Mouse (Mus musculus) limb, embryonic 15.5 days (tissue): ENCODE results near the gene L2hgdh. TPM values are rescaled to one million over a fixed set of nuclear protein-coding genes. Genes with fewer than 3 reads are reported as not detected.
"Not testable (repeated sequence)": the region's sequence is repeated elsewhere in the genome, so short reads cannot be mapped to it uniquely, and the experiment has no call there.

Source experiments
- ATAC-seq: fragments of 200-750 bp; cut with Nextera tagmentation; 2 replicates; pipeline ENCODE4 v1.8.0; 2017; ENCODE audit warnings: low read depth, moderate TSS enrichment; ENCODE audit not compliant: insufficient number of reproducible peaks, low FRiP score, low TSS enrichment
- H3K27ac ChIP-seq: fragments of 300-500 bp; sonication (generic); 2 replicates; pipeline ENCODE4 v1.5.1; 2015; ENCODE audit warnings: moderate library complexity, mild to moderate bottlenecking, inconsistent platforms
- H3K27me3 ChIP-seq: fragments of 300-500 bp; sonication (generic); 2 replicates; pipeline ENCODE4 v1.6.1; 2015; ENCODE audit warnings: inconsistent platforms
- H3K36me3 ChIP-seq: fragments of 300-500 bp; sonication (generic); 2 replicates; pipeline ENCODE4 v1.6.1; 2015; ENCODE audit warnings: inconsistent platforms
- H3K4me1 ChIP-seq: fragments of 300-500 bp; sonication (generic); 2 replicates; pipeline ENCODE4 v1.6.1; 2015; ENCODE audit warnings: inconsistent platforms
- H3K4me2 ChIP-seq: fragments of 300-500 bp; sonication (generic); 2 replicates; pipeline ENCODE4 v1.6.1; 2015; ENCODE audit warnings: mild to moderate bottlenecking, inconsistent platforms
- H3K4me3 ChIP-seq: fragments of 300-500 bp; sonication (generic); 2 replicates; pipeline ENCODE4 v1.5.1; 2015; ENCODE audit warnings: mild to moderate bottlenecking, inconsistent platforms
- H3K9ac ChIP-seq: fragments of 300-500 bp; sonication (generic); 2 replicates; pipeline ENCODE4 v1.6.1; 2015; ENCODE audit warnings: inconsistent platforms
- H3K9me3 ChIP-seq: fragments of 300-500 bp; sonication (generic); 2 replicates; pipeline ENCODE4 v1.6.1; 2016; ENCODE audit warnings: inconsistent platforms
- WGBS: fragments of 180-500 bp; shearing (Covaris S2); methylation state at CpG from one replicate; pipeline ENCODE4 v1.1.7; 2015; 5-methylcytosine and 5-hydroxymethylcytosine counted together
- polyA plus RNA-seq: library from polyadenylated mRNA; unstranded; fragments of >200 nt; fragmentation: Nextera tagmentation; extraction: Ambion mirVana; gene quantifications from 2 replicates; pipeline ENCODE4 v1.2.1, GENCODE M21; 2015

Gene L2hgdh
- polyA plus RNA-seq, 1 experiment from 2014 or later: 18.0 TPM

DNA sequence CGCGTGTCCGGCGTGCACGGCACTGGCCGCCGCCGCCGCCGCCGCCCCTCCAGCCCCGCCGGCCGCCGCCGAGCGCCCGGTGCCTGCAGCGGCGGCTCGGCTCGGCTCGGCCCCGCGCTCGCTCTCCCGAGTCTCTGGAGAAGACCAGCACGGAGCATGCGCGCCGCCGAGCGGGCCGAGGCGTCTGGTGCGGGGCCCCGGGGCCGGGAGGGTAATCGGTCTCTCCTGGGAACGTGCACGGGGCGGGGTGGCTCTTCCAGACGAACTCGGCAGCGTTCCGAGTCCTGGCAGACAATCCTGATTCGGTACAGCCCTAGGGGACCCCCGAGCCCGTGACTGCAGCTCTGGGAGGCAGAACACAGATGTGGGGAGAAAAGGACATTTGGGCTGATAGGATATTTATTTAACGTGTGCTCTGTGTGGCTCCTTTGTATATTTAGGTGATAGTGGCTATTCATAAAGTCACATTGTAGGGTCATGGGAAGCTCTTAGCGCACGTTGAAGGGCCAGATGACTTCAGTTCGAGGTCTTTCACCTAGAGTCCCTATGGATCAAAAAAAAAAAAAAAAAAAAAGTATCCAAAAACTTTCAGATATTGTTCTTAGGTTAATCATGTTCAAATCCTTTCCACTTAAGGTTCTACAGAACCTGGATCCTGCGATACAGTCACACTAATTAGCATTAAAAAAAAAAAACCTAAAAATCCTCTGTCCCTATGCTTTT lies 42.4 kb downstream of the L2hgdh start:
- no peaks in the 10 kb centered on the region for H3K36me3 ChIP-seq
- peak; percentile 83 for ATAC-seq
- H3K27me3 ChIP-seq: no peaks in the 10 kb centered on the region
- H3K9me3 ChIP-seq: no peaks in the 10 kb centered on the region
- peaks cover 20% of the 10 kb centered on the region for H3K4me1 ChIP-seq
- peak overlapping the region; percentile 98 for H3K9ac ChIP-seq
- peak overlapping the region; percentile 66 for H3K4me3 ChIP-seq
- under 1% methylated on average over 29 of the region's 54 CpGs for WGBS
- H3K27ac ChIP-seq: peak overlapping the region; percentile 97
- H3K4me2 ChIP-seq: peak overlapping the region; percentile 67

DNA sequence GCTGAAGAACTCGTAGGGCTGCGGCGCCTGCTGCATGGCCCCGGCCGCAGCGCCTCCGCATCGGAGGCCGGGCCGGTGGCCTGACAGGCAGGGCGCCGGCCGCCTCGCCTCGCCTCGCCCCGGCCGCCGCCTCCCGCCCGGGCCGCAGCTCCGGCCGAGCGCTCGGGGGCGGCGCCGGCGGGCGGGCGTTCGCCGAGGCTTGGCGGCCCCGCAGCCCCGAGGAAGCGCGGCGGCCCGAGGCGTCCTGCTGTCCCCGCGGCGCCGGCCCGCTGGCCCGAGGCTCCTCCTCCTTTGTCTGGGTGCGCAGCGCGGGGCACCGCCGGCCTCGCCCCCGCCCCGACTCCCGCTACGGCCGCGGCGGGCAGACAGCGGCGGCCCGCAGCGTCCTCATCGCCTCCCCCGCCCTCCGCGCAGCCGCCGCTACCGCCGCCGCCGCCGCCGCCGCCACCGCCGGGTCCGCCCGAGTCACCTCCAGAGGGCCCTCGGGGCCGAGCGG lies 43.1 kb downstream of the L2hgdh start, which contains the start of gene Sos2:
Gene Sos2, minus strand, starts transcription at position 287 of the 496 bp plus-strand sequence.
- peak within 1 kb of the TSS; percentile 67 for H3K4me2 ChIP-seq
- peak; percentile 80 for ATAC-seq
- peak within 1 kb of the TSS; percentile 97 for H3K27ac ChIP-seq
- under 1% methylated on average over 40 of the region's 85 CpGs for WGBS
- H3K9ac ChIP-seq: peak within 1 kb of the TSS; percentile 98
- H3K4me3 ChIP-seq: peak within 1 kb of the TSS; percentile 66
- peaks cover 20% of the 10 kb centered on the region for H3K4me1 ChIP-seq
- no peaks in the 10 kb centered on the region for H3K9me3 ChIP-seq
- H3K27me3 ChIP-seq: no peaks in the 10 kb centered on the region
- H3K36me3 ChIP-seq: no peaks in the 10 kb centered on the region

- Histone ChIP-seq H3K4me3 (peak overlapping the region; percentile 66), H3K9me3 (no peaks in the 10 kb centered on the region), H3K4me1 (peaks cover 20% of the 10 kb centered on the region), H3K27ac (peak overlapping the region; percentile 97), H3K4me2 (peak overlapping the region; percentile 67), H3K9ac (peak overlapping the region; percentile 98), H3K36me3 (no peaks in the 10 kb centered on the region), H3K27me3 (no peaks in the 10 kb centered on the region)
- ATAC-seq: peak; percentile 42
- WGBS: under 1% methylated on average over 55 of the region's 56 CpGs
Observed at GRCm38 (mm10) chr12:69680635-69681565, 43.8 kb downstream of the L2hgdh start.

DNA sequence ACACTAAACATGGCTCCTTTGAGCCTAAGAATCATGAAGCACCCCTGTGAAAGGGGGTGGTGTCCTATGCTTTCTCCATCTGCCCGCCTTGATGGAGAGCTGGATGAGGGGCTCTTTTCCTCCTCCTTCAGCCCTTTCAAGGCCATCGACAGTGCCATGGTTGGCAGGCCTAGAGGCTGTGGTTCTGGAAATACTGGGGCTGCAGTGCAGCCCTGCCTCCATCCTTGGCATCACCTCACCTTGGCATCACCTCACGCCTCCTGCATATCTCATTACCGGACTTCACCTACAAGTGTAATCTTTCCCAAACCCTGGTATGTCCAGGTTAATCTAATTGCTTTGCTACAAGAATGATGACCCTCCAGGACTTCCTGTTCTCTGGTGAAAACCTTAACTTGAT lies 48.5 kb downstream of the L2hgdh start:
- Histone ChIP-seq H3K27me3 (no peaks in the 10 kb centered on the region), H3K27ac (no peak overlapping the region), H3K4me2 (no peak overlapping the region), H3K9me3 (no peaks in the 10 kb centered on the region), H3K4me3 (no peak overlapping the region), H3K4me1 (peaks cover 17% of the 10 kb centered on the region), H3K36me3 (peaks cover 4% of the 10 kb centered on the region; the same call in 1 of the 2 replicates), H3K9ac (no peak overlapping the region)
- ATAC-seq: no peak
- WGBS: 80% methylated on average over 4 of the region's 4 CpGs

DNA sequence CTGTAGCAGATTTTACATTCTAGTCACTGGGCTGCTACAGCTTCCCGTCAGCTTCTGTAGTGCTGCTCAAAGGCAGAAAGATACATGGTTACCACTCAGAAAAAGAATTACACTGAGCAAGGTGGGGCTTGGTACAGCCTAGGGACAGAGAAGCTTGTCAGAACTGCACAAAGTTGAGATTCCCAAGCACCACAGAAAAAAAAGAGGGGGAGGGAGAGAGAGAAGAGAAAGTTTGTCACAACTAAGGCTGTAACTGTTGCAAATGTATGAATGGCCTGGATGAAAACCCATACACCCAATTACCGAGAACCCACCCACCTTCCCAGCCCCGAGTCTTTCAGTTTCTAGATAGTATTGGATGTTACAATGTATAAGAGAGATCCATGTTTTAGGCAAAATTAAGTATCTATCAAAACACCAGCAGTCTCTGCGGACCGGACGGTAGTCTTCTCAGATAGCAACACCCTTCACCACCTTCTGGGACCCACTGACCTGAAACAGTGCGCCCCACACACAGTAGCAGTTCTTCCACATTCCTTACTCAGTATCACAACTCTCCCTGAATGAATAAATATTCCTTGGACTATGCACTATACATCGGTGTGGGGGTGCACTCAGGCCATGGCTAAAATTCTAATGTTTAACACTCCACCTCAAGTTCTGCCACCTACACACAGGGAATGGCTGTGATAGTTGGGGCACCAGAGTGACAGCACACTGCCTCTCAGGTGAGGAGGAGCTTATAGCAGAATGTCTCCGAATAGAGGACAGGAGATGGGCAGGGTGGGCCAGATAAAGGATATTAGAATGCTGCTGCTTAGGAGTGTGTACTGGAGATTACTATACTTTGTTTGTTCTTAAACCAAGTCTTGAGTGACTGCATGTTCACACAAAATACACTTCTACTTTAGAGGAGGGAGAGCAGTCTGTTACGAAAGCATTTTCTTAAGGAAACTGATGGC lies 49.8 kb downstream of the L2hgdh start:
- H3K27me3 ChIP-seq: no peaks in the 10 kb centered on the region
- no peaks in the 10 kb centered on the region for H3K9me3 ChIP-seq
- no peak overlapping the region for H3K9ac ChIP-seq
- H3K27ac ChIP-seq: no peak overlapping the region
- H3K36me3 ChIP-seq: peaks cover 4% of the 10 kb centered on the region; the same call in 1 of the 2 replicates
- peaks cover 9% of the 10 kb centered on the region for H3K4me1 ChIP-seq
- no peak for ATAC-seq
- 80% methylated on average over 10 of the region's 10 CpGs for WGBS
- no peak overlapping the region for H3K4me2 ChIP-seq
- H3K4me3 ChIP-seq: no peak overlapping the region

- no peak overlapping the region for H3K9ac ChIP-seq
- H3K4me1 ChIP-seq: peaks cover 8% of the 10 kb centered on the region
- WGBS: 53% methylated on average over 1 of the region's 1 CpGs
- no peak overlapping the region for H3K4me2 ChIP-seq
- no peaks in the 10 kb centered on the region for H3K9me3 ChIP-seq
- no peak overlapping the region for H3K27ac ChIP-seq
- no peak overlapping the region for H3K4me3 ChIP-seq
- no peaks in the 10 kb centered on the region for H3K27me3 ChIP-seq
- peaks cover 4% of the 10 kb centered on the region; the same call in 1 of the 2 replicates for H3K36me3 ChIP-seq
- no peak for ATAC-seq
Observed at GRCm38 (mm10) chr12:69674176-69674575, 50.5 kb downstream of the L2hgdh start.

- 91% methylated on average over 5 of the region's 5 CpGs for WGBS
- Histone ChIP-seq H3K4me3 (no peak overlapping the region), H3K27ac (no peak overlapping the region), H3K4me1 (no peaks in the 10 kb centered on the region), H3K4me2 (no peak overlapping the region), H3K27me3 (no peaks in the 10 kb centered on the region), H3K9ac (no peak overlapping the region), H3K9me3 (no peaks in the 10 kb centered on the region), H3K36me3 (peaks cover 5% of the 10 kb centered on the region)
- no peak for ATAC-seq
Observed at GRCm38 (mm10) chr12:69666721-69667120, 58.0 kb downstream of the L2hgdh start.

DNA sequence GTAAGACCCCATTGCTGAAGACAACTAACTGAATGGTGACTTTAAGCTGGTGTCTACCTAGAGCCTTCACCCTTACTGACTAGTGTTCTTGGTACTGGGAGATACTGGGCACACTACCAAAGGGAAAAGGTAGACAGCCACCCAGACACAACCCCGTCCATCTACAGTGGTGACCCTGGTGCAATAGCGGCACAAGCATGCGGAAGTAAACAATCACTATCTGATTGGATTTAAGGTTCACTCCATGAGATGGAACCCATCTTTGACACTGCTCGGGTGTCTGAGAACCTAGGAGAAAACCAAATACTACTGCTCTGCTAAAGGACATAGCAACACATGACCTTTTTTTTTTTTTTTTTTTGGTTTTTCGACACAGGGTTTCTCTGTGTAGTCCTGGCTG lies 63.0 kb downstream of the L2hgdh start:
- 97% methylated on average over 5 of the region's 5 CpGs for WGBS
- Histone ChIP-seq H3K4me2 (no peak overlapping the region), H3K27me3 (no peaks in the 10 kb centered on the region), H3K27ac (no peak overlapping the region), H3K36me3 (peaks cover 5% of the 10 kb centered on the region), H3K4me1 (no peaks in the 10 kb centered on the region), H3K9ac (no peak overlapping the region), H3K4me3 (no peak overlapping the region), H3K9me3 (no peaks in the 10 kb centered on the region)
- no peak for ATAC-seq

DNA sequence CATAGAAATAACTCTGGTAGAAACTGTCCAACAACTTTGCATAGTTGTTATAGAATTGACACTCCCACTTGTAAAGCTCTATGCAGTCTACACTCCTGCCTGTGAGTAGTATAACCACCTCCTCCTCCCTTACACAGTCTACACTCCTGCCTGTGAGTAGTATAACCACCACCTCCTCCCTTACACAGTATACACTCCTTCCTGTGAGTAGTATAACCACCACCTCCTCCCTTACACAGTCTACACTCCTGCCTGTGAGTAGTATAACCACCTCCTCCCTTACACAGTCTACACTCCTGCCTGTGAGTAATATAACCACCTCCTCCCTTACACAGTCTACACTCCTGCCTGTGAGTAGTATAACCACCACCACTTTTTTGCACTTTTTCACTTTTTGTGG lies 70.7 kb downstream of the L2hgdh start:
- H3K27me3 ChIP-seq, H3K9ac ChIP-seq, H3K27ac ChIP-seq, H3K4me3 ChIP-seq, H3K4me2 ChIP-seq, H3K4me1 ChIP-seq, H3K9me3 ChIP-seq: not testable (repeated sequence)
- peaks cover 27% of the 10 kb centered on the region for H3K36me3 ChIP-seq
- peak; percentile 87 for ATAC-seq

DNA sequence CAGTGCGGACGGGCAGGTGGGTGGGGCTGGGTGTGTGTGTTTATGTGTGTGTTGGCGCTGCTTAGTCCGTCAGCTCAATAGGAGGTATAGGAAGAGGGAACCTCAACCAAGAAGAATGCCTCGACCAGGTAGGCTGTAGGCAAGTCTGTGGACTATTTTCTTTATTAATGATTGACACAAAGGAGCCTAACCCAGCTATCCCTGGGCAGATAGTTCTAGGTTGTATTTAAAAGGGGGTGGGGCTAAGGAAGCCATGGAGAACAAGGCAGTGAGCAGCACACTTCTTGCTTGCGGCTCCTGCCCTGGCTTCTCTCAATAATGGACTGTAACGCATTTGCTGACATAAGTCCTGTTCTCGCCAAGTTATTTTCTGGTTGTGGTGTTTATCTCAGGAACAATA lies 75.2 kb downstream of the L2hgdh start:
- 90% methylated on average over 8 of the region's 8 CpGs for WGBS
- no peak for ATAC-seq
- no peak overlapping the region for H3K4me3 ChIP-seq
- H3K4me2 ChIP-seq: no peak overlapping the region
- H3K9me3 ChIP-seq: 0 out of 2 replicates have a peak, but pooled peaks cover 4% of the 10 kb centered on the region
- no peaks in the 10 kb centered on the region for H3K27me3 ChIP-seq
- H3K9ac ChIP-seq: no peak overlapping the region
- no peak overlapping the region for H3K27ac ChIP-seq
- H3K4me1 ChIP-seq: no peaks in the 10 kb centered on the region
- H3K36me3 ChIP-seq: peaks cover 43% of the 10 kb centered on the region
